Mouse (Mus musculus) spleen, embryonic (tissue): ENCODE measurements around the gene Mb.

Experiments used
- CTCF ChIA-PET: fragments of 350-600 bp; sonication (Branson Sonifier 250); formaldehyde crosslinking; loops from one replicate; lab custom pipeline; 2022; lab: Charles Lee

The Mb gene

DNA sequence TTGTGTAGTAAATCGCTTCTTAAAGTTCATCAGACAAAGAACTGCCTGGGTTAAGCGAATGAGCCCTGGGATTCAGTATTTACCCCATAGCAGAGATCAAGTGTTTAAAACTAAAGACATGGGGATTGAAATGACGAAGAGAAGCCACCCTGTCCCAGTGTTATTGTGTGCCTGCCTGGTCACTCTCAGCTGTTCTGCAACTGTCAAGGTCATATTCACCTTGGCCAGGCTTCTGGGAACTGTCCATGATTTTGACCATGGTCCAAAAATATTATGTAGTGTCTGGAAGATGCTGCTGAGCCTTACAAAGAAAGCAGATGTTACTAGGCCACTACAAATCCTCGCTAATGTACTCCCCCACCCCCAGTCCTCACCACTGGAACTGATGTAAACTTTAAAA lies 70.7 kb downstream of the Mb start:
- CTCF ChIA-PET: no interaction called here

DNA sequence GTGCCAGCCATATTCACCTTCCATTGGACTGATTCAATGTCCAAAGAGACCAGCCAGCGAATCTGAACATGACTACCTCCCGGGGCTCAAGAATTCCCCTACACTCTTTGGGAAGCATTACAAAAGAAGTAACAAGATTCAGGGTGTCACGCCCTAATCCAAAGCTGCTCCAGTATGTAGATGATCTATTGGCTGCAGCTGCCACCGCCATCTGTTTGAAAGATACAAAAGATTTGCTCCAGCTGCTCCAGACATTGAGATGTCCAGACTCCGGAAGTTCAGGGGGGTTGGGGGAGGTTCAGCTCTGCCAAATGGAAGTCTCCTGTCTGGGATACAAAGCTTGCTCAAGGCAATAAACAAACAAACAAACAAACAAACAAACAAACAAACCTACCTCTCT lies 73.9 kb downstream of the Mb start:
- CTCF ChIA-PET: no interaction called here

DNA sequence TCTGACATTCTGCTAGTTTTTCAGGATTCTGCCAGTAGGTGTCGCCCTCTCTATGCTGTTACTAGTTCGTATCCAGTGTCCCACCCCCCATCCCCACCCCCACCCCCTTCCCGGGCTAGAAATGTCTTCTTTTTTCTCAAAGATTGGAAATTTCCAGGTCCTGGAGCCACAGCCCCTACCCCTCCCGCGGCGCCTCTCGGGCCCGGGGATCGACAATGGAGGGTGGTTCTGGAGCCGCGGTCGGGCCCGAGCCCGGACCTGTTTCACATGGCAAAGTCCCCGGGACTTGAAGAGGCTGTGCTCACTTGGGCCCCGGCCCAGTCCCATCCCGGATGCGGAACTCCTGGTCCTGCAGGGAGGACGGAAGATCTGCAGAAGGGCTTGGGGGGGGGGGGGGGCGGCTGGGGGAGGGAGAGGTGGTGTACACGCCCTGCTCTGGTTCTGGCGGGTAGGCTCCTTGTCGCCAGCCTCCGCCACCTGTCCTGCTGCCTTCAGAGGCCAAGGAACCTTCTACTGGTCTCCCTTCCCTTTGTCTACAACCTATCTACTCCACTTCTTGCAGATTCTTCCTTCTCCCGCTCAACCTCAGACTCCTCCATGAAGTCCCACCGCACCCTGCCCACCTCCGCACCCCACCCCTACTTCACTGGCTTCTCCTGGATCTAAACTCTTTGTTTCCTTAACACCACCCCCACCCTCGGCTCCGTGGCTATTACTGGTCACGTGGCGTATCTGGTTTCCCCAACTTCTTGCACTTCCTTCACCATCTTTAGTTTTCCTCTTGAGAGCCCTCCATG lies 76.4 kb downstream of the Mb start:
- CTCF ChIA-PET: no interaction called here

- CTCF ChIA-PET: no interaction called here
These were observed 77.1 kb downstream of the Mb start for GRCm38 (mm10) chr15:76973272-76973854.

- CTCF ChIA-PET: no interaction called here
These were observed 77.8 kb downstream of the Mb start for GRCm38 (mm10) chr15:76972661-76973060.
